Mouse (Mus musculus) forebrain, embryonic 10.5 days (tissue): ENCODE measurements around the gene Kmt5b. TPM values are rescaled to one million over a fixed set of nuclear protein-coding genes. Genes with fewer than 3 reads are reported as not detected.

Source experiments
- DNase-seq: peaks from one replicate; pipeline ENCODE4 v3.0.0-alpha.2; 2017; ENCODE audit warnings: low spot score; ENCODE audit errors: extremely low spot score
- H3K27ac ChIP-seq: fragments of 300-500 bp; sonication (generic); 2 replicates; pipeline ENCODE4 v1.5.1; 2016; ENCODE audit warnings: mild to moderate bottlenecking
- H3K27me3 ChIP-seq: fragments of 300-500 bp; sonication (generic); 2 replicates; pipeline ENCODE4 v1.6.1; 2016; ENCODE audit warnings: mild to moderate bottlenecking; ENCODE audit not compliant: poor library complexity, severe bottlenecking
- H3K36me3 ChIP-seq: fragments of 300-500 bp; sonication (generic); replicated peaks from 2 replicates; pipeline ENCODE4 v1.6.1; 2016; ENCODE audit warnings: mild to moderate bottlenecking, moderate library complexity
- H3K4me1 ChIP-seq: fragments of 300-500 bp; sonication (generic); 2 replicates; pipeline ENCODE4 v1.6.1; 2016
- H3K4me3 ChIP-seq: fragments of 300-500 bp; sonication (generic); 2 replicates; pipeline ENCODE4 v1.5.1; 2016; ENCODE audit warnings: mild to moderate bottlenecking, moderate library complexity
- H3K9me3 ChIP-seq: fragments of 300-500 bp; sonication (generic); 2 replicates; pipeline ENCODE4 v1.6.1; 2016; ENCODE audit warnings: mild to moderate bottlenecking, moderate library complexity
- WGBS: fragments of 180-500 bp; shearing (Covaris S2); methylation state at CpG from one replicate; pipeline ENCODE4 v1.1.7; 2016; 5-methylcytosine and 5-hydroxymethylcytosine counted together
- polyA plus RNA-seq: library from polyadenylated mRNA; unstranded; fragments of >200 nt; fragmentation: Nextera tagmentation; extraction: Ambion mirVana; gene quantifications from 2 replicates; pipeline ENCODE4 v1.2.1, GENCODE M21; 2016

Kmt5b gene
- 29.2 and 29.3 TPM in 2 replicates for polyA plus RNA-seq

- no peak for DNase-seq
- Histone ChIP-seq H3K27ac (peak within 1 kb of the TSS; percentile 100), H3K9me3 (no peaks in the 10 kb centered on the region), H3K36me3 (peaks cover 14% of the 10 kb centered on the region), H3K4me1 (peaks cover 21% of the 10 kb centered on the region), H3K27me3 (no peaks in the 10 kb centered on the region), H3K4me3 (peak within 1 kb of the TSS; percentile 99)
- WGBS, result under 1% methylated on average over 39 of the region's 39 CpGs
These were observed at the start of gene Kmt5b for GRCm38 (mm10) chr19:3767276-3767780. Gene Kmt5b (plus strand): TSS chr19:3767421.

GRCm38 (mm10) chr19:3718481-3719361 is 48.5 kb upstream of the Kmt5b start:
- Histone ChIP-seq H3K27me3 (no peaks in the 10 kb centered on the region), H3K4me1 (peaks cover 16% of the 10 kb centered on the region), H3K27ac (peak overlapping the region; percentile 74), H3K9me3 (peaks cover 4% of the 10 kb centered on the region; the same call in 1 of the 2 replicates), H3K36me3 (peaks cover 51% of the 10 kb centered on the region), H3K4me3 (peak overlapping the region; percentile 53)
- WGBS, result 41% methylated on average over 19 of the region's 19 CpGs
- peak; percentile 70 for DNase-seq

GRCm38 (mm10) chr19:3719362-3719891 is 47.8 kb upstream of the Kmt5b start:
- WGBS, result 3% methylated on average over 27 of the region's 27 CpGs
- peak overlapping the region; percentile 74 for H3K27ac ChIP-seq

GRCm38 (mm10) chr19:3723170-3723569 is 44.1 kb upstream of the Kmt5b start:
- DNase-seq, result no peak
- peaks cover 8% of the 10 kb centered on the region; the same call in 1 of the 2 replicates for H3K9me3 ChIP-seq
- H3K4me3 ChIP-seq, result no peak overlapping the region
- 93% methylated on average over 9 of the region's 9 CpGs for WGBS
- peaks cover 7% of the 10 kb centered on the region for H3K36me3 ChIP-seq
- peaks cover 16% of the 10 kb centered on the region for H3K4me1 ChIP-seq
- no peak overlapping the region for H3K27ac ChIP-seq
- H3K27me3 ChIP-seq, result no peaks in the 10 kb centered on the region

More at GRCm38 (mm10) chr19:3719362-3719891, 47.8 kb upstream of the Kmt5b start:
- Histone ChIP-seq H3K4me3 (peak overlapping the region; percentile 53), H3K9me3 (peaks cover 8% of the 10 kb centered on the region; the same call in 1 of the 2 replicates), H3K36me3 (peaks cover 44% of the 10 kb centered on the region), H3K27me3 (no peaks in the 10 kb centered on the region), H3K4me1 (peaks cover 16% of the 10 kb centered on the region)
- peak; percentile 58 for DNase-seq

- no peaks in the 10 kb centered on the region for H3K27me3 ChIP-seq
- H3K9me3 ChIP-seq, result peaks cover 8% of the 10 kb centered on the region; the same call in 1 of the 2 replicates
- H3K36me3 ChIP-seq, result peaks cover under 1% of the 10 kb centered on the region; the same call in 1 of the 2 replicates
- DNase-seq, result no peak
- H3K27ac ChIP-seq, result no peak overlapping the region
- 78% methylated on average over 4 of the region's 4 CpGs for WGBS
- peaks cover 12% of the 10 kb centered on the region for H3K4me1 ChIP-seq
- H3K4me3 ChIP-seq, result no peak overlapping the region
These were observed 43.3 kb upstream of the Kmt5b start for GRCm38 (mm10) chr19:3723904-3724303.

- peak; percentile 63 for DNase-seq
- Histone ChIP-seq H3K4me1 (peaks cover 4% of the 10 kb centered on the region), H3K27ac (no peak overlapping the region), H3K36me3 (no peaks in the 10 kb centered on the region), H3K4me3 (no peak overlapping the region), H3K27me3 (no peaks in the 10 kb centered on the region), H3K9me3 (peaks cover 8% of the 10 kb centered on the region; the same call in 1 of the 2 replicates)
- 35% methylated on average over 1 of the region's 1 CpGs for WGBS
These were observed 42.4 kb upstream of the Kmt5b start for GRCm38 (mm10) chr19:3724779-3725178.

GRCm38 (mm10) chr19:3728901-3729300 is 38.3 kb upstream of the Kmt5b start:
- Histone ChIP-seq H3K36me3 (no peaks in the 10 kb centered on the region), H3K9me3 (peaks cover 2% of the 10 kb centered on the region; the same call in 1 of the 2 replicates), H3K27me3 (no peaks in the 10 kb centered on the region), H3K4me1 (no peaks in the 10 kb centered on the region), H3K4me3 (no peak overlapping the region), H3K27ac (no peak overlapping the region)
- DNase-seq, result no peak
- 73% methylated on average over 2 of the region's 2 CpGs for WGBS

GRCm38 (mm10) chr19:3730781-3731646 is 36.2 kb upstream of the Kmt5b start:
- Histone ChIP-seq H3K27me3 (no peaks in the 10 kb centered on the region), H3K36me3 (no peaks in the 10 kb centered on the region), H3K9me3 (no peaks in the 10 kb centered on the region), H3K27ac (no peak overlapping the region), H3K4me3 (no peak overlapping the region), H3K4me1 (no peaks in the 10 kb centered on the region)
- 81% methylated on average over 7 of the region's 7 CpGs for WGBS
- no peak for DNase-seq

GRCm38 (mm10) chr19:3736001-3736400 is 31.2 kb upstream of the Kmt5b start:
- H3K9me3 ChIP-seq, result no peaks in the 10 kb centered on the region
- H3K27ac ChIP-seq, result no peak overlapping the region
- no peaks in the 10 kb centered on the region for H3K27me3 ChIP-seq
- no peaks in the 10 kb centered on the region for H3K36me3 ChIP-seq
- no peak overlapping the region for H3K4me3 ChIP-seq
- no peaks in the 10 kb centered on the region for H3K4me1 ChIP-seq
- WGBS, result 88% methylated on average over 3 of the region's 3 CpGs
- no peak for DNase-seq

GRCm38 (mm10) chr19:3739650-3740049 is 27.6 kb upstream of the Kmt5b start:
- H3K9me3 ChIP-seq, result no peaks in the 10 kb centered on the region
- no peaks in the 10 kb centered on the region for H3K27me3 ChIP-seq
- no peaks in the 10 kb centered on the region for H3K36me3 ChIP-seq
- H3K4me3 ChIP-seq, result no peak overlapping the region
- no peak overlapping the region for H3K27ac ChIP-seq
- H3K4me1 ChIP-seq, result peaks cover 21% of the 10 kb centered on the region
- DNase-seq, result no peak
- 95% methylated on average over 7 of the region's 7 CpGs for WGBS

- Histone ChIP-seq H3K36me3 (no peaks in the 10 kb centered on the region), H3K9me3 (peaks cover 6% of the 10 kb centered on the region; the same call in 1 of the 2 replicates), H3K27me3 (no peaks in the 10 kb centered on the region), H3K4me3 (no peak overlapping the region), H3K4me1 (peaks cover 22% of the 10 kb centered on the region), H3K27ac (peak overlapping the region; percentile 40; the same call in 1 of the 2 replicates)
- WGBS, result 66% methylated on average over 4 of the region's 4 CpGs
- DNase-seq, result no peak
These were observed 24.5 kb upstream of the Kmt5b start for GRCm38 (mm10) chr19:3742716-3743115.

- Histone ChIP-seq H3K9me3 (peaks cover 11% of the 10 kb centered on the region), H3K27ac (peak overlapping the region; percentile 92; the same call in 1 of the 2 replicates), H3K27me3 (no peaks in the 10 kb centered on the region), H3K4me3 (peak overlapping the region; percentile 65; the same call in 1 of the 2 replicates), H3K4me1 (peaks cover 22% of the 10 kb centered on the region), H3K36me3 (no peaks in the 10 kb centered on the region)
- DNase-seq, result no peak
- 85% methylated on average over 7 of the region's 7 CpGs for WGBS
These were observed 23.9 kb upstream of the Kmt5b start for GRCm38 (mm10) chr19:3743362-3743761.
